Mouse (Mus musculus): ENCODE data around the gene March4. TPM values are rescaled to one million over a fixed set of nuclear protein-coding genes. Genes with fewer than 3 reads are reported as not detected.

Gene March4
- polyA plus RNA-seq, 1 experiment = 0.05 TPM

DNA sequence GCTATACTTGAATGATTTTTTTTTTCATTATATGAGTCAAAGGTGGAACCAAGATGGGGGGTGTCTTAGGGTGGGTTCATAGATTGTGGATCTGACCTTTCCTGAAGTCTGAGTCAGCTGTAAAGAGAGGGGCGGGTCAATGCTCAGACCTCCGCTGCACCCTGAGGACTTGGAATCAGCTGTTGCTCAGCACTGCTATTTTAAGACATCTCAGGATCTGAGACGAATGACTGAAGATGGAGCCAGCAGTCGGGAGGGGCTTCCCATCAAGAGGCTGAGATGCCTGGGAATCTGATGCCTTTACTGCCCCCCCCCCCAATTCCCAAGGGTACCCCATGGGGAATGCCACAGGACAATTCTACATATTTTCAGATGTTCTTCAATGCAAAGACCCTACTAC is 85.9 kb downstream of the March4 start:
- Histone ChIP-seq H3K4me1 (ENCODE audit: control insufficient read depth, insufficient read depth, low read length) (0 out of 2 replicates have a peak, but pooled peaks cover 4% of the 10 kb centered on the region), H3K4me3 (ENCODE audit: insufficient read depth, low read depth, low read length) (no peak overlapping the region), H3K27ac (ENCODE audit: insufficient read depth, low read depth, low read length) (no peak overlapping the region), H3K36me3 (ENCODE audit: control insufficient read depth, insufficient read depth, low read length) (no peaks in the 10 kb centered on the region), H3K27me3 (replicated peaks; ENCODE audit: control insufficient read depth, insufficient read depth, low read length) (no peaks in the 10 kb centered on the region; the same call in 1 of the 2 replicates)
- 26% methylated on average over 4 of the region's 4 CpGs for WGBS
- no peak for TF ChIP-seq CTCF (conservative IDR thresholded peaks at IDR 0.05; ENCODE audit: insufficient read depth, insufficient read length, low read depth, low read length)
- TF ChIP-seq POLR2A (IDR thresholded peaks at IDR 0.05; ENCODE audit: low read depth, low read length) = no peak
- peak; percentile 5 for DNase-seq

DNA sequence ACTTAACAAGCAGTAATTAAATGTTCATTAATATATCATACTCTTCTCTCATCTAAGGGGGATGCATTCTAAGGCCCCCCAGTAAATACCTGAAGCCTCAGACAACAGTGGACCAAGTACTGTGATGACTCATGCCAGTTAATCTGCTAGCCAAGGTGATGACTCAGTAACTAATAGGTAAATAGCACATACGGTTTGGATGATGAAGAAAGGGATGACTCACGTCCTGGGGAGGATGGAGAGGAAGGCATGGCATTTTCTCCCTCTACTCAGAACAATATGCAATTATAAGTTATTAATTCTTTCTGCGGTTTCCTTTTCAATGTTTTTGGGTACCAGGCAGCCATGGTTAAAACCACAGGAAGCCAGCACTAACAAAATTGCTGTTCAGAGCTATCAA is 87.0 kb downstream of the March4 start:
- no peaks in the 10 kb centered on the region for H3K36me3 ChIP-seq (ENCODE audit: control insufficient read depth, insufficient read depth, low read length)
- H3K4me3 ChIP-seq (ENCODE audit: insufficient read depth, low read depth, low read length) = no peak overlapping the region
- TF ChIP-seq POLR2A (IDR thresholded peaks at IDR 0.05; ENCODE audit: low read depth, low read length) (no peak), CTCF (conservative IDR thresholded peaks at IDR 0.05; ENCODE audit: insufficient read depth, insufficient read length, low read depth, low read length) (no peak)
- DNase-seq = no peak
- H3K27ac ChIP-seq (ENCODE audit: insufficient read depth, low read depth, low read length) = no peak overlapping the region
- WGBS = 72% methylated on average over 3 of the region's 3 CpGs
- 0 out of 2 replicates have a peak, but pooled peaks cover 4% of the 10 kb centered on the region for H3K4me1 ChIP-seq (ENCODE audit: control insufficient read depth, insufficient read depth, low read length)
- H3K27me3 ChIP-seq (replicated peaks; ENCODE audit: control insufficient read depth, insufficient read depth, low read length) = no peaks in the 10 kb centered on the region

GRCm38 (mm10) chr1:72442747-72443146 is 94.0 kb downstream of the March4 start:
- H3K27me3 ChIP-seq (replicated peaks; ENCODE audit: control insufficient read depth, insufficient read depth, low read length) = no peaks in the 10 kb centered on the region; the same call in 1 of the 2 replicates
- no peak for DNase-seq
- no peaks in the 10 kb centered on the region for H3K36me3 ChIP-seq (ENCODE audit: control insufficient read depth, insufficient read depth, low read length)
- TF ChIP-seq POLR2A (IDR thresholded peaks at IDR 0.05; ENCODE audit: low read depth, low read length) (no peak), CTCF (conservative IDR thresholded peaks at IDR 0.05; ENCODE audit: insufficient read depth, insufficient read length, low read depth, low read length) (no peak)
- H3K4me3 ChIP-seq (ENCODE audit: insufficient read depth, low read depth, low read length) = no peak overlapping the region
- 67% methylated on average over 2 of the region's 2 CpGs for WGBS
- H3K4me1 ChIP-seq (ENCODE audit: control insufficient read depth, insufficient read depth, low read length) = no peaks in the 10 kb centered on the region
- H3K27ac ChIP-seq (ENCODE audit: insufficient read depth, low read depth, low read length) = no peak overlapping the region

DNA sequence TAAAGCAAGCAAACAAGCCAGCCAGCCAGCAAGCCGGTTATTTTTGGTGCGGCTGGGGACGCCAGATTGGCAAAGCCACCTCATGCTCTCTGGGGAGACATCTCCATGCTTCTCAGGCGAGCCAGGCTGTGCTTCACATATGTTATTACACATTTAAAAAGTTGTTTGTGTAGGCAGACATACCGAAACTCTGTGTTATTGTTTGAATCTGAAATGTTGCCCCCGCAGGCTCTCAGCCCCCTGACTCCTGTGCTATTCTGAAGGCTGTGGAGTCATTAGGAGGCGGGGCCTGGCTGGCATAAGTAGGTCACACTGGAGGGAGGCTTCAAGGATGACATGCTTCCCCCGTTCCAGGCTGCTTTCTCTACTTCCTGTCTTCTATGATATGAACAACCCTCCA is 97.6 kb downstream of the March4 start:
- no peak for TF ChIP-seq CTCF (conservative IDR thresholded peaks at IDR 0.05; ENCODE audit: insufficient read depth, insufficient read length, low read depth, low read length)
- no peak for TF ChIP-seq POLR2A (IDR thresholded peaks at IDR 0.05; ENCODE audit: low read depth, low read length)
- H3K27ac ChIP-seq (ENCODE audit: insufficient read depth, low read depth, low read length) = no peak overlapping the region
- H3K27me3 ChIP-seq (replicated peaks; ENCODE audit: control insufficient read depth, insufficient read depth, low read length) = no peaks in the 10 kb centered on the region
- no peak overlapping the region for H3K4me3 ChIP-seq (ENCODE audit: insufficient read depth, low read depth, low read length)
- no peaks in the 10 kb centered on the region for H3K4me1 ChIP-seq (ENCODE audit: control insufficient read depth, insufficient read depth, low read length)
- no peaks in the 10 kb centered on the region for H3K36me3 ChIP-seq (ENCODE audit: control insufficient read depth, insufficient read depth, low read length)
- 75% methylated on average over 8 of the region's 8 CpGs for WGBS
- DNase-seq = no peak

DNA sequence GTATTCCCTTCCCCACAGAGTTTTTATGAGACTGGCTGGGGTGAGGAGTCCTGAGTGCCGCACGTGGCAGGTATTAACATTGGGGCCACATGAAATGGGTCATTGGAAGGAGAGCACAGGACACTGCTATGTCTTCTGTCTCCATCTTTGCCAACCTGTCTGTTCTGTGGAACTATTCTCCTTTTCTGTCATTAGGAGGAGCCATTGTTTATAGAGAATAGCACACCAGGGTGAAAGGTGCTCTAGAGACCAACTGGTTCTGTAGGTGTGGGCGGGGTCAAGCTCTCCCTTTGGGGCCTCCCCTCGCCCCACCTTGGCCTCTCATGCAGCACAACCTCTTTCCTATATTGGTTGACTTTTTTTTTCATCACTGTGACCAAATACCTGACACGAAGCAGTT is 99.8 kb downstream of the March4 start:
- 78% methylated on average over 5 of the region's 5 CpGs for WGBS
- Histone ChIP-seq H3K4me3 (ENCODE audit: insufficient read depth, low read depth, low read length) (no peak overlapping the region), H3K4me1 (ENCODE audit: control insufficient read depth, insufficient read depth, low read length) (no peaks in the 10 kb centered on the region), H3K36me3 (ENCODE audit: control insufficient read depth, insufficient read depth, low read length) (no peaks in the 10 kb centered on the region), H3K27ac (ENCODE audit: insufficient read depth, low read depth, low read length) (no peak overlapping the region), H3K27me3 (replicated peaks; ENCODE audit: control insufficient read depth, insufficient read depth, low read length) (no peaks in the 10 kb centered on the region)
- no peak for TF ChIP-seq CTCF (conservative IDR thresholded peaks at IDR 0.05; ENCODE audit: insufficient read depth, insufficient read length, low read depth, low read length)
- TF ChIP-seq POLR2A (IDR thresholded peaks at IDR 0.05; ENCODE audit: low read depth, low read length) = no peak
- DNase-seq = no peak

GRCm38 (mm10) chr1:72434510-72434909 is 102.2 kb downstream of the March4 start:
- WGBS = 73% methylated on average over 3 of the region's 3 CpGs
- Histone ChIP-seq H3K36me3 (ENCODE audit: control insufficient read depth, insufficient read depth, low read length) (no peaks in the 10 kb centered on the region), H3K4me1 (ENCODE audit: control insufficient read depth, insufficient read depth, low read length) (no peaks in the 10 kb centered on the region), H3K4me3 (ENCODE audit: insufficient read depth, low read depth, low read length) (no peak overlapping the region), H3K27ac (ENCODE audit: insufficient read depth, low read depth, low read length) (no peak overlapping the region), H3K27me3 (replicated peaks; ENCODE audit: control insufficient read depth, insufficient read depth, low read length) (no peaks in the 10 kb centered on the region)
- TF ChIP-seq POLR2A (IDR thresholded peaks at IDR 0.05; ENCODE audit: low read depth, low read length) = no peak
- no peak for TF ChIP-seq CTCF (conservative IDR thresholded peaks at IDR 0.05; ENCODE audit: insufficient read depth, insufficient read length, low read depth, low read length)
- no peak for DNase-seq

- Histone ChIP-seq H3K4me1 (ENCODE audit: control insufficient read depth, insufficient read depth, low read length) (no peaks in the 10 kb centered on the region), H3K36me3 (ENCODE audit: control insufficient read depth, insufficient read depth, low read length) (no peaks in the 10 kb centered on the region), H3K4me3 (ENCODE audit: insufficient read depth, low read depth, low read length) (no peak overlapping the region), H3K27ac (ENCODE audit: insufficient read depth, low read depth, low read length) (no peak overlapping the region), H3K27me3 (replicated peaks; ENCODE audit: control insufficient read depth, insufficient read depth, low read length) (no peaks in the 10 kb centered on the region)
- DNase-seq = no peak
- 87% methylated on average over 1 of the region's 1 CpGs for WGBS
- TF ChIP-seq POLR2A (IDR thresholded peaks at IDR 0.05; ENCODE audit: low read depth, low read length) (no peak), CTCF (conservative IDR thresholded peaks at IDR 0.05; ENCODE audit: insufficient read depth, insufficient read length, low read depth, low read length) (no peak)
These were observed 104.2 kb downstream of the March4 start for GRCm38 (mm10) chr1:72432579-72432978.
